Mouse (Mus musculus): ENCODE measurements around the gene Jun. TPM values are rescaled to one million over a fixed set of nuclear protein-coding genes. Genes with fewer than 3 reads are reported as not detected.

Jun gene
- 68.6 and 74.6 TPM in 2 replicates for polyA plus RNA-seq (2015; fragmentation: Nextera tagmentation; extraction: Ambion mirVana)

DNA sequence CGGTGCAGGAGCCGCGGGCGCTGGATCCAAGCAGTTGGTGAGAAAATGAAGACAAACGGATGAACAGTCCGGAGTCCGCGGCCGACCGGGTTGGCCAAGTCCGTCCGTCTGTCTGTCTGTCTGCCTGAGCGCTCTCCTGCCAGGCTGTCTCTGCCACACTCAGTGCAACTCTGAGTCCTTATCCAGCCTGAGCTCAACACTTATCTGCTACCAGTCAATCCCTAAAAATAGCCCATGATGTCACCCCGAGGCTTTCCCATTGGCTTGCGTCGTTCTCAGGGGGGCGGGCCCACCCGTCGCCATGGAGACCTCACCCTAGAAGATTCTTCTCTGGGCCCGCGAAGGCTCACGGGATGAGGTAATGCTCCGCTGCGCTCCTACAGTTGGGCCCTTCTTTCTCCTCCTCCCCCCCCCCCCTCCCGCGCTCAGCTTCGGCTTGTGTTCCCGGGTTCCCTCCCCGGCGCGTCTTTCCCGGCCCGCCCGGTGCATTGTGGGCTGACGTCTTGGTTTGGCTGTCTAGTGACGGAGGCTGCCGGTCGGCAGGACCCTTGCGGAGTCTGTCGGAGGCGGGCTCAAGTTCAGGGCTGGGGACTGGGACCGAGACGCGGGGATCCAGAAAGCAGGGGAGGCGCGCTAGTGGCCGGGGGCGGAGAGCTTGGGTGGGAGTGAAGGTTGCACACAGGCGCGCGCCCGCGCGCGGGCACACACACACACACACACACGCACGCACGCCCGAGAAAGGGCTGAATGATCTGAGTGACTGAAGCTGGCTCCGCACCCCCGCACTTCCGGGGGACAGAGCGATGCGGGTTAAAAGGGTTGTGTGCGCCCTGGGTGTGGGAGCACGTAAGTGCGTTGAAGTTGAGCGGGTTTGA is at the start of gene Jun:
Gene Jun (minus strand): TSS at position 198 of the 875 bp plus-strand sequence.
- Histone ChIP-seq H3K27ac (ENCODE audit: low read length) (peak within 1 kb of the TSS; percentile 100), H3K9ac (ENCODE audit: low read depth, low read length) (peak within 1 kb of the TSS; percentile 92), H3K27me3 (replicated peaks; ENCODE audit: control insufficient read depth, insufficient read depth, low read length) (no peaks in the 10 kb centered on the region), H3K4me3 (ENCODE audit: low read length) (peak within 1 kb of the TSS; percentile 76), H3K36me3 (ENCODE audit: control insufficient read depth, insufficient read depth, low read length) (no peaks in the 10 kb centered on the region), H3K4me1 (ENCODE audit: control insufficient read depth, insufficient read depth, low read length) (peaks cover 9% of the 10 kb centered on the region), H3K9me3 (ENCODE audit: control insufficient read depth, low read length) (no peaks in the 10 kb centered on the region), H3K4me2 (ENCODE audit: low read depth, low read length) (peak within 1 kb of the TSS; percentile 74)
- WGBS, result under 1% methylated on average over 65 of the region's 68 CpGs
- ATAC-seq, result peak; percentile 90

DNA sequence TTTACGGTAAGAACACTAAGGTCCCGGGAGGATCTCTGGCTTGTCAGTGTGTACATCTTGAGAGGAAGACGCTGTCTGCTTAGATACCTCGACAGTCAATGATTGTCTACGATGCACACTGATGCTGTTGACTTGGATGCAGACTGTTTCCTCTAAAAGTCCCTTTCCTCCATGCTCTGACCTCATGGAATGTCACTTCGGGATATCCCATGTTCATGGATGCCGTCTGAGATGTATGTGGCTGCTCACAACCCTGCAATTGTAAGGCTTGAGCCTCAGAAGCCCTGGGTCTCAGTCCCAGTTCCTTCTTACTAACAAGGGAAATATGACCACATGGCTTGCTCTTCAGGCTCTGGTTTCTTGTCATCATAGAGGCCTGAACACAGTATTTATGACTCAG is 49.7 kb upstream of the Jun start:
- Histone ChIP-seq H3K27me3 (replicated peaks; ENCODE audit: control insufficient read depth, insufficient read depth, low read length) (no peaks in the 10 kb centered on the region), H3K9me3 (ENCODE audit: control insufficient read depth, low read length) (no peaks in the 10 kb centered on the region), H3K4me2 (ENCODE audit: low read depth, low read length) (no peak overlapping the region), H3K4me1 (ENCODE audit: control insufficient read depth, insufficient read depth, low read length) (0 out of 2 replicates have a peak, but pooled peaks cover 5% of the 10 kb centered on the region), H3K36me3 (ENCODE audit: control insufficient read depth, insufficient read depth, low read length) (no peaks in the 10 kb centered on the region), H3K4me3 (ENCODE audit: low read length) (no peak overlapping the region), H3K27ac (ENCODE audit: low read length) (no peak overlapping the region), H3K9ac (ENCODE audit: low read depth, low read length) (no peak overlapping the region)
- ATAC-seq, result no peak
- WGBS, result 95% methylated on average over 7 of the region's 7 CpGs

DNA sequence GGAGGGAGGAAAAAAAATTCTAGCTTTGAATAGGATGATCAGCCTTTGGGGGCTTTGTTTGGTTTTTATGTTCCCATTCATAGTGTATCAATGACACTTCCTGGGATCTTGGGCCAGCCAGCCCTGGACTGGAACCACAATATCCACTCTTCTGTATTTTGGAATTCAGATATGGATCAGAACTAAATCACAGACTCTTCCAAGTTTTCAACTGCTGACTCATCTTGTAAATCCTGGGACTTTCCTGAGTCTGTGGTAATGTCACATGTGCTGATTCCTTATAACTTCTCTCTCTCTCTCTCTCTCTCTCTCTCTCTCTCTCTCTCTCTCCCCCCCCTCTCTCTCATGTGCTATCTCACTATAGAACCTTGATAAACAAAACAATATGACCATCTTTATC is 48.7 kb upstream of the Jun start:
- Histone ChIP-seq H3K36me3 (ENCODE audit: control insufficient read depth, insufficient read depth, low read length) (no peaks in the 10 kb centered on the region), H3K9ac (ENCODE audit: low read depth, low read length) (no peak overlapping the region), H3K9me3 (ENCODE audit: control insufficient read depth, low read length) (no peaks in the 10 kb centered on the region), H3K4me1 (ENCODE audit: control insufficient read depth, insufficient read depth, low read length) (0 out of 2 replicates have a peak, but pooled peaks cover 5% of the 10 kb centered on the region), H3K27ac (ENCODE audit: low read length) (no peak overlapping the region), H3K27me3 (replicated peaks; ENCODE audit: control insufficient read depth, insufficient read depth, low read length) (no peaks in the 10 kb centered on the region), H3K4me2 (ENCODE audit: low read depth, low read length) (no peak overlapping the region), H3K4me3 (ENCODE audit: low read length) (no peak overlapping the region)
- ATAC-seq, result no peak

DNA sequence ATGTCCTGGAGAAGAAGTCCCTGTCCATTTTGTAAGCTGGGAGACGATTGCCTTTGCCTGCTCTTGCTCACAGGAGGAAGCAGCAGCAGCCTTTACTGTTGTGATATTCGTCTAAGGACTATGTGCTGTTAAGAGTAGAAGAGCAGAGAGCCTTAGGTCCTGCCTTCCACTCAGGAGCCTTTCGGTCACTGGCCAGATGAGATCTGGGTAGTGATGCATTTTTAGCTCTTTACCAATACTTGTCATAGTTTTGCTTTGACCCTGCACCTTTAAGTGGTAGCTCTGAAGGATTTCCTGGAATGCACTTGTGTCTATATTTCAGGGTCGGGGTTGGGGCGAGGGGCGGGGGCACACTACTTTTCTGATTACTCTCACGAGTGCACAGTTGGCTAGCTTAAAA is 47.4 kb upstream of the Jun start:
- Histone ChIP-seq H3K4me2 (ENCODE audit: low read depth, low read length) (no peak overlapping the region), H3K4me1 (ENCODE audit: control insufficient read depth, insufficient read depth, low read length) (no peaks in the 10 kb centered on the region), H3K9ac (ENCODE audit: low read depth, low read length) (no peak overlapping the region), H3K27ac (ENCODE audit: low read length) (no peak overlapping the region), H3K27me3 (replicated peaks; ENCODE audit: control insufficient read depth, insufficient read depth, low read length) (no peaks in the 10 kb centered on the region), H3K36me3 (ENCODE audit: control insufficient read depth, insufficient read depth, low read length) (no peaks in the 10 kb centered on the region), H3K4me3 (ENCODE audit: low read length) (no peak overlapping the region), H3K9me3 (ENCODE audit: control insufficient read depth, low read length) (no peaks in the 10 kb centered on the region)
- WGBS, result 46% methylated on average over 7 of the region's 7 CpGs
- ATAC-seq, result no peak

DNA sequence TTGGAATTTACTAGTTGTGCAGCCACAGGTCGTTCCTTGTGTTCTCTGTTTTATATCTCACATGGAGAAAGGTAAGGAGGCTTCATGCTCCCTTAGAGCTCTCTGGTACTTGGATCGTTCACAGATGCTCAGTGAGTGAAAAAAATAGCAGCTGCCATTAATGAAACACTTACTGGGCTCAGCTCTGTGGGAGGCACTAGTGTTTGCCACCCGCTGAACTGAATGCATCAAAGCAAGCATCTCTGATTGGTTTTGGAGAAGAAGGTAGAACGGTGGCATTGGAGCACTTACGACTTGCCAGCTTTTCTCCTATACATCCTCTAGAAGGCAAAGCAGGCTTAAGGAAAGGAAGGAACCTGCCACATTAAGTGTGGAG is 46.7 kb upstream of the Jun start:
- Histone ChIP-seq H3K9me3 (ENCODE audit: control insufficient read depth, low read length) (no peaks in the 10 kb centered on the region), H3K9ac (ENCODE audit: low read depth, low read length) (no peak overlapping the region), H3K4me1 (ENCODE audit: control insufficient read depth, insufficient read depth, low read length) (no peaks in the 10 kb centered on the region), H3K27ac (ENCODE audit: low read length) (no peak overlapping the region), H3K4me2 (ENCODE audit: low read depth, low read length) (no peak overlapping the region), H3K27me3 (replicated peaks; ENCODE audit: control insufficient read depth, insufficient read depth, low read length) (no peaks in the 10 kb centered on the region), H3K4me3 (ENCODE audit: low read length) (no peak overlapping the region), H3K36me3 (ENCODE audit: control insufficient read depth, insufficient read depth, low read length) (no peaks in the 10 kb centered on the region)
- no peak for ATAC-seq
- WGBS, result 78% methylated on average over 5 of the region's 5 CpGs

DNA sequence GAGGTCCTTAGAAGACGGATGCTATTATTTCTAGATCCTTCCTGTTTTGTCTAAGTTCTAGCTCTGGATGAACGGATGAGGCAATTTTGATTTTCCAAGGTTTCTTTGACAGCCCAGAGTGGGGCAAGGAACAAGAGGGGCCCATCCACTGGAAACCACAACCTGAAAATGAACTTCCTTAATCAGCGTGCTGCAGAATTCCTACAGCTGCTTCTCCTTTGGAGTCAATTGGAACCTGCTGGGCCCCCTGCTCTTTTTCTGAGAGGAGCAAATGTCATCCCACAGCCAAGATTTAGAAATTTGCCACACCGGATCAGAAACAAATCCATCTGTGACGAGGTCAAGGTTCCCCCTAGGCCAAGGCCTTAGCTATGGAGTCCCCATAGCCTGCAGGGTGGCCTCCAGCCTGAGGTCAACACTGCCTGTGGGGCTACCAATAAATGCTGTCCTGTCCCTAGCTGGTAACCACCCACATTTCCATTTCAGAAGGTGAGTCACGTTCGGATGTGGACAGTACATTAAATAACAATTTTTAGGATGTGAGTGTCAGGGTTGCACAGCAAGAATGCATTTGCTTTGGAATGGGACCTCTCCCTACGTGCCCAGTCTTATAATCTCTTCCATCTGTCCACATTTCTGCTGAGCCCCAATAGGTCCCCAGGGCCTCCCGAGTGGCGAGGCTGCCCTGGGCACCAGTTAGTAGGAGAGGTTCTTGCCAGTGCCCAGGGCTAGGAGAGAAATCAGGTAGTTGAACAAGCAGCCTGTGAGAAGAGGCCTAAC is 46.1 kb upstream of the Jun start:
- Histone ChIP-seq H3K36me3 (ENCODE audit: control insufficient read depth, insufficient read depth, low read length) (no peaks in the 10 kb centered on the region), H3K4me2 (ENCODE audit: low read depth, low read length) (no peak overlapping the region), H3K27ac (ENCODE audit: low read length) (no peak overlapping the region), H3K4me1 (ENCODE audit: control insufficient read depth, insufficient read depth, low read length) (no peaks in the 10 kb centered on the region), H3K9ac (ENCODE audit: low read depth, low read length) (no peak overlapping the region), H3K27me3 (replicated peaks; ENCODE audit: control insufficient read depth, insufficient read depth, low read length) (no peaks in the 10 kb centered on the region), H3K9me3 (ENCODE audit: control insufficient read depth, low read length) (no peaks in the 10 kb centered on the region), H3K4me3 (ENCODE audit: low read length) (no peak overlapping the region)
- WGBS, result 74% methylated on average over 10 of the region's 10 CpGs
- no peak for ATAC-seq

DNA sequence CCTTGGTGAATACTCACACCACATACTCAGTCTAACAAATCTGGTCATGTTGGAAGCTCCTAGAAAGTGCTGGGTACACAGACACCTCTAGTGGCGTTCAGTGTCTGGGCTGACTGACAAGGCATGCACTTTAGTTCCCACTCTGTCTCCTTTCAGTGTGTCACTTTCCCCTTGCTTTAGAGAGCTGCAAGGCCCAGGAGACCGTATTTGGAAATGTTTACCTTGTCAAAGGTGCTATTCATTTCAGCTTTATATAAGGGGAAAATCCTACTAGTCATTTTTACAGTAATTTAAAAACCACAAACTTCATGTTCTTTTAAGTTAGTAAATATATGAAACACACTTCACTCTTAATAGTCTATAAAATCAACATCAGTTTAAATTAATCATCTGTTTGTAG is 44.7 kb upstream of the Jun start:
- H3K27ac ChIP-seq (ENCODE audit: low read length), result no peak overlapping the region
- no peak overlapping the region for H3K4me2 ChIP-seq (ENCODE audit: low read depth, low read length)
- no peak overlapping the region for H3K4me3 ChIP-seq (ENCODE audit: low read length)
- ATAC-seq, result no peak
- H3K9me3 ChIP-seq (ENCODE audit: control insufficient read depth, low read length), result no peaks in the 10 kb centered on the region
- no peaks in the 10 kb centered on the region for H3K27me3 ChIP-seq (replicated peaks; ENCODE audit: control insufficient read depth, insufficient read depth, low read length)
- H3K36me3 ChIP-seq (ENCODE audit: control insufficient read depth, insufficient read depth, low read length), result no peaks in the 10 kb centered on the region
- H3K4me1 ChIP-seq (ENCODE audit: control insufficient read depth, insufficient read depth, low read length), result no peaks in the 10 kb centered on the region
- H3K9ac ChIP-seq (ENCODE audit: low read depth, low read length), result no peak overlapping the region
- WGBS, result 57% methylated on average over 2 of the region's 2 CpGs

DNA sequence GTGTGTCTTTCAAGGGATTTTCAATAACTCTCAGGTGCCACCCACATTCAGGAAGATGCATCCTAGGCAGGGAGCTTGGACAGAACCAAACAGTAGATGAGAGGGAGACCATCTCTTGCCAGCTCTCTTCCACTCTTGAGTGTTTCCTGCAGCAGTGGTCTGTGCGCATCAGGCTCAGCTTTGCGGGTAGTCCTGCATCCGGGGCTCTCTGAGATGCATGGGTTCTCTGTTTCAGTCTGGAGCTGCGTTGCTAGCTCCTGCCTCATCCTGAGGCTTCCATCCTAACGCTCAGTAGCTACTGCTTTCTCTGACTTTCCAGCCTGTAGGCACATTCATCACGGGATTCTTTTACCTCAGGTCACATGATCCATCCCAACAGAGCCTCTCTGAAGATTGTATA is 43.9 kb upstream of the Jun start:
- H3K9me3 ChIP-seq (ENCODE audit: control insufficient read depth, low read length), result no peaks in the 10 kb centered on the region
- WGBS, result 81% methylated on average over 6 of the region's 6 CpGs
- H3K27me3 ChIP-seq (replicated peaks; ENCODE audit: control insufficient read depth, insufficient read depth, low read length), result no peaks in the 10 kb centered on the region
- H3K36me3 ChIP-seq (ENCODE audit: control insufficient read depth, insufficient read depth, low read length), result no peaks in the 10 kb centered on the region
- H3K4me3 ChIP-seq (ENCODE audit: low read length), result no peak overlapping the region
- ATAC-seq, result no peak
- H3K27ac ChIP-seq (ENCODE audit: low read length), result no peak overlapping the region
- no peak overlapping the region for H3K9ac ChIP-seq (ENCODE audit: low read depth, low read length)
- no peak overlapping the region for H3K4me2 ChIP-seq (ENCODE audit: low read depth, low read length)
- H3K4me1 ChIP-seq (ENCODE audit: control insufficient read depth, insufficient read depth, low read length), result no peaks in the 10 kb centered on the region

DNA sequence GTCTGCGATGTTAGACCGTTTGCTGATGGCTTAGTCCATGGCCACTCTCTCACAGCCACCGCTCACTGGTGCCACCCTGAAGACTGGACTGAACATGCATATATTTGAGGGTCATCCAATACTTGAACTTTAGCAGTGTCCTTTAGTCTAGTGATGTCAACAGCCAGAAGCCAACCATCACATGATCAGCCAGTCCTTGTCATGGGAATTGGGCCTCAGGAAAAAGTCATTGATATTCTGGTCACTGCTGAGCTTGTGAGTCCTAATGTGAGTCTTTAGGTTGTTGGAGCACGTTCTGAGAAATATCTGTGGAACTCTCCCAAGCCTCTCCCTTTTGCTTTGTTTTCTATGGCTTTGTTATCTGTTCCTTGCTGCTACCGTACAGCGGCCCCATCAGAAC is 43.3 kb upstream of the Jun start:
- WGBS, result 87% methylated on average over 6 of the region's 6 CpGs
- Histone ChIP-seq H3K4me2 (ENCODE audit: low read depth, low read length) (no peak overlapping the region), H3K27ac (ENCODE audit: low read length) (no peak overlapping the region), H3K9ac (ENCODE audit: low read depth, low read length) (no peak overlapping the region), H3K4me1 (ENCODE audit: control insufficient read depth, insufficient read depth, low read length) (no peaks in the 10 kb centered on the region), H3K36me3 (ENCODE audit: control insufficient read depth, insufficient read depth, low read length) (no peaks in the 10 kb centered on the region), H3K4me3 (ENCODE audit: low read length) (no peak overlapping the region), H3K27me3 (replicated peaks; ENCODE audit: control insufficient read depth, insufficient read depth, low read length) (no peaks in the 10 kb centered on the region), H3K9me3 (ENCODE audit: control insufficient read depth, low read length) (no peaks in the 10 kb centered on the region)
- ATAC-seq, result no peak

Data from intestine, embryonic 16.5 days (tissue).